Mouse (Mus musculus) myocyte (in vitro differentiated cells): Measurements from ENCODE around the gene Pla2g15. TPM values are rescaled to one million over a fixed set of nuclear protein-coding genes. Genes with fewer than 3 reads are reported as not detected.

Source experiments
- H3K27me3 ChIP-seq: one replicate; pipeline ENCODE4 v1.6.1; 2011; ENCODE audit not compliant: control insufficient read depth, insufficient read depth, insufficient read length
- H3K36me3 ChIP-seq: one replicate; pipeline ENCODE4 v1.6.1; 2011; ENCODE audit not compliant: control insufficient read depth, insufficient read depth
- H3K4me2 ChIP-seq: one replicate; pipeline ENCODE4 v1.6.1; 2011; ENCODE audit warnings: low read depth, control low read depth
- H3K4me3 ChIP-seq: one replicate; pipeline ENCODE4 v1.5.1; 2011; ENCODE audit warnings: mild to moderate bottlenecking, control low read depth, moderate library complexity
- H3K79me2 ChIP-seq: one replicate; pipeline ENCODE4 v1.6.1; 2011; ENCODE audit not compliant: control insufficient read depth, insufficient read depth
- H3ac ChIP-seq: one replicate; pipeline ENCODE4 v1.6.1; 2011; ENCODE audit not compliant: control insufficient read depth, insufficient read length
- CEBPB ChIP-seq: IDR thresholded peaks from 2 replicates; pipeline ENCODE4 v1.6.1; 2011; ENCODE audit warnings: mild to moderate bottlenecking, moderate library complexity; ENCODE audit not compliant: poor library complexity, insufficient read depth, severe bottlenecking
- E2F4 ChIP-seq: IDR thresholded peaks from one replicate; pipeline ENCODE4 v1.6.1; 2011; ENCODE audit warnings: mild to moderate bottlenecking, control low read depth, moderate library complexity; ENCODE audit not compliant: insufficient read depth
- MAX ChIP-seq: IDR thresholded peaks from one replicate; pipeline ENCODE4 v1.6.1; 2011; ENCODE audit warnings: low read depth, mild to moderate bottlenecking, control low read depth
- MYOD1 ChIP-seq, 3 experiments: IDR thresholded peaks; one replicate each; pipeline ENCODE4 v1.6.1; 2011; ENCODE audit warnings: control low read depth in 2 of 3, low read depth in 2 of 3, mild to moderate bottlenecking in 2 of 3, moderate library complexity in 1 of 3; ENCODE audit not compliant: insufficient read length in 2 of 3, control insufficient read depth in 1 of 3
- MYOG ChIP-seq, 3 experiments: IDR thresholded peaks; one replicate each; pipeline ENCODE4 v1.6.1; 2011; ENCODE audit warnings: control low read depth in 2 of 3, low read depth in 2 of 3, mild to moderate bottlenecking in 2 of 3; ENCODE audit not compliant: insufficient read length in 2 of 3, control insufficient read depth in 1 of 3, insufficient read depth in 1 of 3
- POLR2A ChIP-seq: IDR thresholded peaks from one replicate; pipeline ENCODE4 v1.6.1; 2011; ENCODE audit warnings: low read depth, mild to moderate bottlenecking, control low read depth, moderate library complexity; ENCODE audit not compliant: insufficient read length
- POLR2AphosphoS2 ChIP-seq: IDR thresholded peaks from one replicate; pipeline ENCODE4 v1.6.1; 2011; ENCODE audit warnings: low read depth, control low read depth; ENCODE audit not compliant: insufficient read length
- REST ChIP-seq: IDR thresholded peaks from one replicate; pipeline ENCODE4 v1.6.1; 2011; ENCODE audit warnings: mild to moderate bottlenecking, control low read depth, moderate library complexity; ENCODE audit not compliant: insufficient read depth, insufficient read length
- SRF ChIP-seq: IDR thresholded peaks from one replicate; pipeline ENCODE4 v1.6.1; 2011; ENCODE audit warnings: low read depth; ENCODE audit not compliant: control insufficient read depth, insufficient read length
- TCF12 ChIP-seq: IDR thresholded peaks from one replicate; pipeline ENCODE4 v1.6.1; 2011; ENCODE audit warnings: mild to moderate bottlenecking, control low read depth; ENCODE audit not compliant: poor library complexity, insufficient read depth, severe bottlenecking
- TCF3 ChIP-seq: IDR thresholded peaks from one replicate; pipeline ENCODE4 v1.6.1; 2011; ENCODE audit warnings: low read depth, control low read depth; ENCODE audit not compliant: insufficient read length
- USF1 ChIP-seq: IDR thresholded peaks from one replicate; pipeline ENCODE4 v1.6.1; 2011; ENCODE audit warnings: low read depth, mild to moderate bottlenecking, control low read depth, moderate library complexity
- polyA plus RNA-seq: library from polyadenylated mRNA; unstranded; fragments of >200 nt; fragmentation: generic; extraction: Trizol; gene quantifications from one replicate; pipeline ENCODE4 v1.2.1, GENCODE M21; 2012; ENCODE audit warnings: missing spikeins

Gene Pla2g15
- 9.6 TPM for polyA plus RNA-seq

DNA sequence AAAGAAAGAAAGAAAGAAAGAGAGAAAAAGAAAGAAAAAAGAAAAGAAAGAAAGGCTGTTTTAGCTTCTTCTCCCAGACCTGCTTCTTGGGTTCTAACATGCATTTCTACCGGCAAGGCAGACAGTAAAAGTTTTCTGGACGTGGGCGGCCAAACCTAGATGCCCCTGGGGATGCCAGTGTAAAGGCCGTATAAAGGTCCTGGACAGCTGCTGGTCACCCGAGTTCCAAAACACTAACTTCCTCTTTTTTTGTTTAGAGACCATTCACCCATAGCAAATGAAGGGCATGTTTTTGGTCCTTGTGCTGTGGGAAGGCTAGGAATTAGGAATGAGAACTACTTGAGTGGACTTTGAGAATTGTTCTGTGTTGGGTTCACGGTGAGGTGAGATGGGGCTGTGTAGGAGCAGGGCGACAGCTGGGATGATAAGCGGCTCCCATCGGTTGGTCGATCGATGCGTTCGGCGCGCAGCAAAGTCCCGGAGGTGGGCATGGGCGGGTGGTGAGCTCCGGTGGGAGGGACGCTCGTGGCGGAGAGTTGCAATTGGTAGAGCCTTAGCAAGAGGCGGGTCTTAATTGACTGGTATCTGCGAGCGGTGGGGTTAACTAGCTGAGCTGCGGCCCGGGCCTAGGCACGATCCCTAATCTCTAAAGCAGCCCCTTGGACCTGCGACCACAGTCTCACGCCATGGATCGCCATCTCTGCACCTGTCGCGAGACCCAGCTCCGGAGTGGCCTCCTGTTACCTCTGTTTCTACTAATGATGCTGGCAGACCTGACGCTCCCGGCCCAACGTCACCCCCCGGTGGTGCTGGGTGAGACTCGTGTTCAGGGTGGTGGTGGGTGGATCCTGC lies at the start of gene Pla2g15:
Pla2g15 (plus strand) TSS at position 599 of the 852 bp plus-strand sequence.
- H3K36me3 ChIP-seq = no peaks in the 10 kb centered on the region
- peak within 1 kb of the TSS; percentile 68 for H3K4me3 ChIP-seq
- H3K27me3 ChIP-seq = no peaks in the 10 kb centered on the region
- H3K4me2 ChIP-seq = peak within 1 kb of the TSS; percentile 100
- peak within 1 kb of the TSS; percentile 0 for H3ac ChIP-seq
- TF ChIP-seq POLR2AphosphoS2 (peak; percentile 86), TCF12 (peak; percentile 51), USF1 (no peak), MYOG (IDR thresholded peaks at IDR 0.05; ENCODE audit: control insufficient read depth in 1 of 3, insufficient read depth in 1 of 3, insufficient read length in 2 of 3, low read depth in 2 of 3) (peak; percentile 76 to 96 (median 92)), CEBPB (no peak), E2F4 (no peak), REST (no peak), SRF (peak; percentile 49), POLR2A (peak; percentile 84), MYOD1 (IDR thresholded peaks at IDR 0.05; ENCODE audit: control insufficient read depth in 1 of 3, insufficient read length in 2 of 3, low read depth in 2 of 3) (peak; percentile 46 to 93 (median 93)), TCF3 (peak; percentile 56), MAX (no peak)
- peaks cover 12% of the 10 kb centered on the region for H3K79me2 ChIP-seq

DNA sequence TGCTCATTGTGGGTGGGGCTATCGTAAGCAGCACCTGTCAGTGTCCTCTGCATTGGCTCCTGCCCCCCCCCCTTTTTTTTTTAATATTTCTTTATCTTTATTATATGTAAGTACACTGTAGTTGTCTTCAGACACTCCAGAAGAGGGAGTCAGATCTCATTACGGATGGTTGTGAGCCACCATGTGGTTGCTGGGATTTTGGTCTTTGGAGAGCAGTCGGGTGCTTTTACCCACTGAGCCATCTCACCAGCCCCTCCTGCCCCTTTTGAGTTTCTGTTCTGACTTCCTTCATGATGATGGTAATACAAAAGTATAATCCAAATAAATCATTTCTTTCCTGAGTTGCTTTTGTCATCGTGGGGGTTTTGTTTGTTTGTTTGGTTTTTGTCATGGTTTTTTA lies 47.9 kb upstream of the Pla2g15 start:
- Histone ChIP-seq H3ac (no peak overlapping the region), H3K36me3 (peaks cover 61% of the 10 kb centered on the region), H3K27me3 (no peaks in the 10 kb centered on the region), H3K79me2 (peaks cover 13% of the 10 kb centered on the region), H3K4me3 (no peak overlapping the region), H3K4me2 (no peak overlapping the region)
- no peak for TF ChIP-seq TCF12
- TF ChIP-seq MYOD1 (IDR thresholded peaks at IDR 0.05; ENCODE audit: control insufficient read depth in 1 of 3, insufficient read length in 2 of 3, low read depth in 2 of 3) = no peak
- no peak for TF ChIP-seq CEBPB
- no peak for TF ChIP-seq REST
- no peak for TF ChIP-seq POLR2A
- TF ChIP-seq POLR2AphosphoS2 = no peak
- TF ChIP-seq SRF = no peak
- TF ChIP-seq MAX = no peak
- no peak for TF ChIP-seq USF1
- no peak for TF ChIP-seq TCF3
- no peak for TF ChIP-seq MYOG (IDR thresholded peaks at IDR 0.05; ENCODE audit: control insufficient read depth in 1 of 3, insufficient read depth in 1 of 3, insufficient read length in 2 of 3, low read depth in 2 of 3)
- no peak for TF ChIP-seq E2F4

DNA sequence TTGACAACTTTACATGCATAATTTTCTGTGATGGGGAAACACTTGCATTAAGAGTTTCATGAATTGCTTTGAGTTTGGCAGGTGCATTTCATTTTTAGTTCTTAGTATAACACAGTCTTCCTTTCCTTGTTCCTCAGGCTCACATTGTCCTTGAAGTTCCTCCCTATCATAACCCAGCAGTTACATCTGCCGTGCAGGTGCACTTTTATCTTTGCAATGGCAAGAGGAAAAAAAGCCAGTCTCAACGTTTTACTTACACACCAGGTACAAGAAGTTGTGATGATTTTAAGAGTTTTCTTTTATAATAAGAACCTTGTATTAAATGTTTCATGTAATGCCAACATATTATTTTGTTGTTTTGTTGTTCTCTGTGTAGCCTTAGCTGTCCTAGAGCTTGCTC lies 46.3 kb upstream of the Pla2g15 start:
- TF ChIP-seq E2F4 (no peak), TCF12 (no peak)
- Histone ChIP-seq H3K4me3 (no peak overlapping the region), H3K79me2 (peaks cover 13% of the 10 kb centered on the region)

DNA sequence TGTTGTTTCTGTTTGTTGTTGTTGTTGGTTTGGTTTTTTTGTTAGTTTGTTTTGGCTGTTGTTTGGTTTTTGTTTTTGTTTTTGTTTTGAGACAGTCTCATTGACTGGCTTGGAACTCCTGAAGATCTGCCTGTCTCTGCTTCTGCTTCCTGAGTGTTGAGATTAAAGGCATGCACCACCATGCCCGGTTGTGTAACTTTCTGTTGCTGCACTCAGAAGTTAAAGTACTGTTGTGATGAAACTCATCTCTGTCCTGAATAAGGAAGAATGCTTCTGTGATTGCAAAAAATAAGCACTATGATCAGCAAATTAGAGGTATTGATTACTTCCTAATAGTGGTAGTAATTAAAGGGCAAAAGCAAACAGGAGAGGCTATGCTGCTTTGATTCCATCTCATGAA lies 44.0 kb upstream of the Pla2g15 start:
- H3ac ChIP-seq = no peak overlapping the region
- no peak for TF ChIP-seq POLR2A
- TF ChIP-seq REST = no peak
- TF ChIP-seq CEBPB = no peak
- TF ChIP-seq POLR2AphosphoS2 = no peak
- TF ChIP-seq SRF = no peak
- no peak for TF ChIP-seq MAX
- TF ChIP-seq MYOG (IDR thresholded peaks at IDR 0.05; ENCODE audit: control insufficient read depth in 1 of 3, insufficient read depth in 1 of 3, insufficient read length in 2 of 3, low read depth in 2 of 3) = no peak
- no peak for TF ChIP-seq E2F4
- no peak for TF ChIP-seq USF1
- no peak for TF ChIP-seq TCF12
- no peak for TF ChIP-seq MYOD1 (IDR thresholded peaks at IDR 0.05; ENCODE audit: control insufficient read depth in 1 of 3, insufficient read length in 2 of 3, low read depth in 2 of 3)
- TF ChIP-seq TCF3 = no peak
- H3K4me3 ChIP-seq = no peak overlapping the region
- no peaks in the 10 kb centered on the region for H3K27me3 ChIP-seq
- peaks cover 13% of the 10 kb centered on the region for H3K79me2 ChIP-seq
- peaks cover 73% of the 10 kb centered on the region for H3K36me3 ChIP-seq
- no peak overlapping the region for H3K4me2 ChIP-seq

More for the DNA sequence above, 46.3 kb upstream of the Pla2g15 start:
- H3K4me2 ChIP-seq = no peak overlapping the region
- no peaks in the 10 kb centered on the region for H3K27me3 ChIP-seq
- no peak overlapping the region for H3ac ChIP-seq
- peaks cover 75% of the 10 kb centered on the region for H3K36me3 ChIP-seq

DNA sequence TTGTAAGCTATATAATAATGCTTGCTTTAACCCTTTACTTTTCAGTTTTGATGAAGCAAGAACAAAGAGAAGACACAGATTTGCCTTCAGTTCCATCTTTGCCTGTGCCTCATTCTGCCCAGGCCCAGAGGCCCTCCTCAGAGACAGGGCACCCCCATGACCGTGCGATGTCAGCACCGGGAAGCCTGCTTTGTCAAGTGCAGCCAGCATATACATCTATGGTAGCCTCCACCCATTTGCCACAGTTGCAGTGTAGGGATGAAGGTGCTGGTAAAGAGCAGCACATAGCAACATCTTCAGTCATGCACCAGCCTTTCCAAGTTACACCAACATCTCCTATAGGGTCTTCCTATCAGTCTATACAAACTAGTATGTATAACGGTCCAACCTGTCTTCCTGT lies 42.1 kb upstream of the Pla2g15 start:
- H3K4me2 ChIP-seq = no peak overlapping the region
- H3ac ChIP-seq = no peak overlapping the region
- no peaks in the 10 kb centered on the region for H3K27me3 ChIP-seq
- peaks cover 13% of the 10 kb centered on the region for H3K79me2 ChIP-seq
- H3K4me3 ChIP-seq = no peak overlapping the region
- H3K36me3 ChIP-seq = peaks cover 58% of the 10 kb centered on the region
- TF ChIP-seq MYOG (IDR thresholded peaks at IDR 0.05; ENCODE audit: control insufficient read depth in 1 of 3, insufficient read depth in 1 of 3, insufficient read length in 2 of 3, low read depth in 2 of 3) = no peak
- no peak for TF ChIP-seq TCF12
- TF ChIP-seq SRF = no peak
- no peak for TF ChIP-seq POLR2AphosphoS2
- TF ChIP-seq MAX = no peak
- no peak for TF ChIP-seq POLR2A
- TF ChIP-seq REST = no peak
- TF ChIP-seq MYOD1 (IDR thresholded peaks at IDR 0.05; ENCODE audit: control insufficient read depth in 1 of 3, insufficient read length in 2 of 3, low read depth in 2 of 3) = no peak
- TF ChIP-seq CEBPB = no peak
- TF ChIP-seq USF1 = no peak
- TF ChIP-seq E2F4 = no peak
- TF ChIP-seq TCF3 = no peak
